20 mouse cellular contexts compared by ENCODE assay signal in genomic region chr5:99590539-99590938, GRCm38 (mm10).
"Had no signal": no experiment of that assay in that cellular context is flagged by ENCODE, and none has a peak within 500 bp of the region (broad histone marks: within the 10 kb centered on the region; RNA-seq: fewer than 3 reads in every experiment).

No protein-coding gene starts in this region.

- H3K9ac ChIP-seq: liver, embryonic 14.5 days; lung, embryonic 14.5 days; midbrain, embryonic 12.5 days; neural tube, embryonic 13.5 days; neural tube, embryonic 15.5 days; stomach, embryonic 15.5 days had no signal

- H3K4me2 ChIP-seq: lung, embryonic 14.5 days; midbrain, embryonic 12.5 days; neural tube, embryonic 13.5 days; neural tube, embryonic 15.5 days; stomach, embryonic 15.5 days had no signal

- H3K27ac ChIP-seq: liver, embryonic 14.5 days; midbrain, embryonic 10.5 days; midbrain, embryonic 12.5 days; neural tube, embryonic 13.5 days; neural tube, embryonic 15.5 days; stomach, embryonic 15.5 days; stomach, postnatal 0 days had no signal

- DNase-seq: lung, adult 18-20 months; lung, embryonic 14.5 days; lung, postnatal 10 days; lung, postnatal 4 days; midbrain, embryonic 14.5 days; retina, postnatal 1 day; right cerebral cortex, adult 18-20 months; right cerebral cortex, postnatal 25 days; right cerebral cortex, postnatal 4 days; thymus, adult 2 months; thymus, postnatal 25 days; thymus, postnatal 4 days had no signal

- H3K4me3 ChIP-seq: midbrain, embryonic 10.5 days; midbrain, embryonic 12.5 days; myocyte; neural tube, embryonic 13.5 days; neural tube, embryonic 15.5 days; stomach, embryonic 15.5 days had no signal

- H3K4me1 ChIP-seq: midbrain, embryonic 10.5 days; midbrain, embryonic 12.5 days; stomach, embryonic 15.5 days had no signal

- H3K36me3 ChIP-seq: midbrain, embryonic 10.5 days; midbrain, embryonic 12.5 days; neural tube, embryonic 13.5 days; neural tube, embryonic 15.5 days; stomach, embryonic 15.5 days had no signal

- H3K9me3 ChIP-seq: midbrain, embryonic 10.5 days; midbrain, embryonic 12.5 days; neural tube, embryonic 13.5 days; neural tube, embryonic 15.5 days; stomach, embryonic 15.5 days had no signal

- H3K27me3 ChIP-seq: neural tube, embryonic 13.5 days; neural tube, embryonic 15.5 days; stomach, embryonic 15.5 days had no signal
